Mouse (Mus musculus): ENCODE measurements around the gene Aldh3b2. TPM values are rescaled to one million over a fixed set of nuclear protein-coding genes. Genes with fewer than 3 reads are reported as not detected.

Gene Aldh3b2
- total RNA-seq, 1 experiment: 0.62 TPM

GRCm38 (mm10) chr19:4027576-4027975 is 55.4 kb downstream of the Aldh3b2 start:
- no peak overlapping the region for H3K27ac ChIP-seq (ENCODE audit: insufficient read depth, low read depth, low read length, poor library complexity, severe bottlenecking)
- no peak for DNase-seq (ENCODE audit: low read depth, low spot score)
- H3K36me3 ChIP-seq (ENCODE audit: control insufficient read depth, insufficient read depth, low read length, poor library complexity, severe bottlenecking): no peaks in the 10 kb centered on the region
- H3K4me1 ChIP-seq (ENCODE audit: control insufficient read depth in 2 of 2, insufficient read depth in 2 of 2, low read length in 2 of 2, poor library complexity in 1 of 2): no peaks in the 10 kb centered on the region; a peak in 1 of 4 replicates
- no peak for TF ChIP-seq HCFC1 (IDR thresholded peaks at IDR 0.05; ENCODE audit: borderline replicate concordance, insufficient read depth, low read length)
- TF ChIP-seq MAFK (IDR thresholded peaks at IDR 0.05; ENCODE audit: insufficient read depth, low read depth, low read length): no peak
- TF ChIP-seq ZC3H11A (IDR thresholded peaks at IDR 0.05; ENCODE audit: borderline replicate concordance, low read depth, low read length): no peak
- TF ChIP-seq ZNF384 (IDR thresholded peaks at IDR 0.05; ENCODE audit: low read depth, low read length): no peak
- TF ChIP-seq CHD2 (IDR thresholded peaks at IDR 0.05; ENCODE audit: low read depth, low read length): no peak
- H3K9ac ChIP-seq (ENCODE audit: insufficient read depth, low read depth, low read length, poor library complexity, severe bottlenecking): no peak overlapping the region
- no peak overlapping the region for H3K4me3 ChIP-seq (ENCODE audit: insufficient read depth in 1 of 2, low read depth in 1 of 2, low read length in 2 of 2, poor library complexity in 1 of 2, severe bottlenecking in 1 of 2)
- H3K9me3 ChIP-seq (ENCODE audit: control insufficient read depth, insufficient read depth, low read depth, low read length): no peaks in the 10 kb centered on the region
- in situ Hi-C loops (cut with MboI; ENCODE audit: low sequenced_read_pairs in 2 of 2, unreplicated experiment in 2 of 2): no loop called here

Other genes starting within 250 kb of the Aldh3b2 start
- gene Kmt5b, start 204.9 kb upstream of the Aldh3b2 start, total RNA-seq (2012; rRNA removed): 25.9 and 27.2 TPM in 2 replicates
- 79.6 and 86.1 TPM in 2 replicates for gene Chka, start 120.6 kb upstream of the Aldh3b2 start, total RNA-seq (2012; rRNA removed)
- 55.2 and 75.8 TPM in 2 replicates for gene Tcirg1, start 65.2 kb upstream of the Aldh3b2 start, total RNA-seq (2012; rRNA removed)
- gene Ndufs8, start 59.6 kb upstream of the Aldh3b2 start, total RNA-seq (2012; rRNA removed): 134 and 135 TPM in 2 replicates
- gene Aldh3b1, start 42.5 kb upstream of the Aldh3b2 start, total RNA-seq (2012; rRNA removed): 0.76 and 1.4 TPM in 2 replicates
- 3.9 and 9.5 TPM in 2 replicates for gene Unc93b1, start 37.1 kb upstream of the Aldh3b2 start, total RNA-seq (2012; rRNA removed)
- gene Aldh3b3, start 13.7 kb upstream of the Aldh3b2 start, total RNA-seq (2012; rRNA removed): not detected in 2 replicates
- gene Acy3, start 14.2 kb downstream of the Aldh3b2 start, total RNA-seq (2012; rRNA removed): 2.1 and 2.4 TPM in 2 replicates
- not detected in 2 replicates for gene Tbx10, start 20.4 kb downstream of the Aldh3b2 start, total RNA-seq (2012; rRNA removed)
- gene Nudt8, start 28.3 kb downstream of the Aldh3b2 start, total RNA-seq (2012; rRNA removed): 22.4 and 27.2 TPM in 2 replicates
- gene Gm49405, start 28.3 kb downstream of the Aldh3b2 start, total RNA-seq (2012; rRNA removed): 1.9 and 4.0 TPM in 2 replicates
- 4.6 and 12.0 TPM in 2 replicates for gene Doc2g, start 31.0 kb downstream of the Aldh3b2 start, total RNA-seq (2012; rRNA removed)
- 182 and 219 TPM in 2 replicates for gene Ndufv1, start 40.5 kb downstream of the Aldh3b2 start, total RNA-seq (2012; rRNA removed)
- gene Gstp1, start 65.7 kb downstream of the Aldh3b2 start, total RNA-seq (2012; rRNA removed): 121 and 146 TPM in 2 replicates
- gene Gstp2, start 73.7 kb downstream of the Aldh3b2 start, total RNA-seq (2012; rRNA removed): 67.4 and 138 TPM in 2 replicates
- gene Gstp3, start 87.2 kb downstream of the Aldh3b2 start, total RNA-seq (2012; rRNA removed): 3.4 and 3.9 TPM in 2 replicates
- not detected in 2 replicates for gene Cabp2, start 109.2 kb downstream of the Aldh3b2 start, total RNA-seq (2012; rRNA removed)
- 39.6 and 42.7 TPM in 2 replicates for gene Cdk2ap2, start 124.9 kb downstream of the Aldh3b2 start, total RNA-seq (2012; rRNA removed)
- gene Pitpnm1, start 127.7 kb downstream of the Aldh3b2 start, total RNA-seq (2012; rRNA removed): 10.5 and 17.2 TPM in 2 replicates
- 26.9 and 27.9 TPM in 2 replicates for gene Aip, start 153.5 kb downstream of the Aldh3b2 start, total RNA-seq (2012; rRNA removed)
- 0.13 and 0.26 TPM in 2 replicates for gene Gpr152, start 167.5 kb downstream of the Aldh3b2 start, total RNA-seq (2012; rRNA removed)
- gene Cabp4, start 171.7 kb downstream of the Aldh3b2 start, total RNA-seq (2012; rRNA removed): 1.3 and 1.8 TPM in 2 replicates
- 73.8 and 85.3 TPM in 2 replicates for gene Coro1b, start 176.3 kb downstream of the Aldh3b2 start, total RNA-seq (2012; rRNA removed)
- gene Ptprcap, start 181.3 kb downstream of the Aldh3b2 start, total RNA-seq (2012; rRNA removed): 9.5 and 15.1 TPM in 2 replicates
- gene Rps6kb2, start 191.0 kb downstream of the Aldh3b2 start, total RNA-seq (2012; rRNA removed): 19.7 and 26.6 TPM in 2 replicates
- 2.3 and 3.3 TPM in 2 replicates for gene Carns1, start 203.2 kb downstream of the Aldh3b2 start, total RNA-seq (2012; rRNA removed)
- gene Tbc1d10c, start 219.0 kb downstream of the Aldh3b2 start, total RNA-seq (2012; rRNA removed): 2.9 and 3.5 TPM in 2 replicates
- gene Ppp1ca, start 219.7 kb downstream of the Aldh3b2 start, total RNA-seq (2012; rRNA removed): 407 and 426 TPM in 2 replicates
- 33.1 and 42.1 TPM in 2 replicates for gene Rad9a, start 229.3 kb downstream of the Aldh3b2 start, total RNA-seq (2012; rRNA removed)
- 2.2 and 2.7 TPM in 2 replicates for gene Clcf1, start 241.9 kb downstream of the Aldh3b2 start, total RNA-seq (2012; rRNA removed)
- not detected in 2 replicates for gene AC109138.7, start 242.0 kb downstream of the Aldh3b2 start, total RNA-seq (2012; rRNA removed)